Mouse (Mus musculus): Measurements from ENCODE around the gene Gm5580. TPM values are rescaled to one million over a fixed set of nuclear protein-coding genes. Genes with fewer than 3 reads are reported as not detected.
"Not testable (repeated sequence)": the region's sequence is repeated elsewhere in the genome, so short reads cannot be mapped to it uniquely, and the experiment has no call there.

Gm5580 gene
- polyA plus RNA-seq, 1 experiment, result 0.48 TPM

- Histone ChIP-seq H3K36me3 (ENCODE audit: control insufficient read depth, insufficient read depth) (no peaks in the 10 kb centered on the region), H3ac (ENCODE audit: control insufficient read depth, insufficient read length) (no peak within 1 kb of the TSS), H3K4me2 (ENCODE audit: low read depth) (no peak within 1 kb of the TSS), H3K79me2 (ENCODE audit: control insufficient read depth, insufficient read depth) (no peaks in the 10 kb centered on the region), H3K27me3 (ENCODE audit: control insufficient read depth, insufficient read depth, insufficient read length) (no peaks in the 10 kb centered on the region), H3K4me3 (no peak within 1 kb of the TSS)
- TF ChIP-seq SRF (IDR thresholded peaks at IDR 0.05; ENCODE audit: control insufficient read depth, insufficient read length, low read depth) (no peak), MYOG (IDR thresholded peaks at IDR 0.05; ENCODE audit: control insufficient read depth in 1 of 3, insufficient read depth in 1 of 3, insufficient read length in 2 of 3, low read depth in 2 of 3) (no peak), USF1 (IDR thresholded peaks at IDR 0.05; ENCODE audit: low read depth) (no peak), MYOD1 (IDR thresholded peaks at IDR 0.05; ENCODE audit: control insufficient read depth in 1 of 3, insufficient read length in 2 of 3, low read depth in 2 of 3) (no peak), POLR2AphosphoS2 (IDR thresholded peaks at IDR 0.05; ENCODE audit: insufficient read length, low read depth) (no peak), MAX (IDR thresholded peaks at IDR 0.05; ENCODE audit: low read depth) (no peak), CEBPB (IDR thresholded peaks at IDR 0.05; ENCODE audit: insufficient read depth, poor library complexity, severe bottlenecking) (no peak), TCF3 (IDR thresholded peaks at IDR 0.05; ENCODE audit: insufficient read length, low read depth) (no peak), POLR2A (IDR thresholded peaks at IDR 0.05; ENCODE audit: insufficient read length, low read depth) (no peak), E2F4 (IDR thresholded peaks at IDR 0.05; ENCODE audit: insufficient read depth) (no peak), REST (IDR thresholded peaks at IDR 0.05; ENCODE audit: insufficient read depth, insufficient read length) (no peak), TCF12 (IDR thresholded peaks at IDR 0.05; ENCODE audit: insufficient read depth, poor library complexity, severe bottlenecking) (no peak)
Observed at GRCm38 (mm10) chr6:116553935-116554334, 3.0 kb downstream of the Gm5580 start, which contains the start of gene Olfr214. Gene Olfr214, plus strand, starts transcription at chr6:116554235.

- no peak overlapping the region for H3ac ChIP-seq (ENCODE audit: control insufficient read depth, insufficient read length)
- no peaks in the 10 kb centered on the region for H3K79me2 ChIP-seq (ENCODE audit: control insufficient read depth, insufficient read depth)
- H3K4me3 ChIP-seq, result no peak overlapping the region
- no peaks in the 10 kb centered on the region for H3K27me3 ChIP-seq (ENCODE audit: control insufficient read depth, insufficient read depth, insufficient read length)
- H3K36me3 ChIP-seq (ENCODE audit: control insufficient read depth, insufficient read depth), result no peaks in the 10 kb centered on the region
- TF ChIP-seq MYOG (IDR thresholded peaks at IDR 0.05; ENCODE audit: control insufficient read depth in 1 of 3, insufficient read depth in 1 of 3, insufficient read length in 2 of 3, low read depth in 2 of 3) (no peak), MYOD1 (IDR thresholded peaks at IDR 0.05; ENCODE audit: control insufficient read depth in 1 of 3, insufficient read length in 2 of 3, low read depth in 2 of 3) (no peak), TCF12 (IDR thresholded peaks at IDR 0.05; ENCODE audit: insufficient read depth, poor library complexity, severe bottlenecking) (no peak), SRF (IDR thresholded peaks at IDR 0.05; ENCODE audit: control insufficient read depth, insufficient read length, low read depth) (no peak), POLR2AphosphoS2 (IDR thresholded peaks at IDR 0.05; ENCODE audit: insufficient read length, low read depth) (no peak), REST (IDR thresholded peaks at IDR 0.05; ENCODE audit: insufficient read depth, insufficient read length) (no peak), TCF3 (IDR thresholded peaks at IDR 0.05; ENCODE audit: insufficient read length, low read depth) (no peak), E2F4 (IDR thresholded peaks at IDR 0.05; ENCODE audit: insufficient read depth) (no peak), CEBPB (IDR thresholded peaks at IDR 0.05; ENCODE audit: insufficient read depth, poor library complexity, severe bottlenecking) (no peak), USF1 (IDR thresholded peaks at IDR 0.05; ENCODE audit: low read depth) (no peak), POLR2A (IDR thresholded peaks at IDR 0.05; ENCODE audit: insufficient read length, low read depth) (no peak), MAX (IDR thresholded peaks at IDR 0.05; ENCODE audit: low read depth) (no peak)
- H3K4me2 ChIP-seq (ENCODE audit: low read depth), result no peak overlapping the region
Observed at GRCm38 (mm10) chr6:116554952-116555351, 4.0 kb downstream of the Gm5580 start.

- Histone ChIP-seq H3K4me2 (ENCODE audit: low read depth) (no peak overlapping the region), H3K27me3 (ENCODE audit: control insufficient read depth, insufficient read depth, insufficient read length) (no peaks in the 10 kb centered on the region), H3ac (ENCODE audit: control insufficient read depth, insufficient read length) (no peak overlapping the region), H3K79me2 (ENCODE audit: control insufficient read depth, insufficient read depth) (no peaks in the 10 kb centered on the region), H3K36me3 (ENCODE audit: control insufficient read depth, insufficient read depth) (no peaks in the 10 kb centered on the region), H3K4me3 (no peak overlapping the region)
- TF ChIP-seq POLR2A (IDR thresholded peaks at IDR 0.05; ENCODE audit: insufficient read length, low read depth) (no peak), TCF3 (IDR thresholded peaks at IDR 0.05; ENCODE audit: insufficient read length, low read depth) (no peak), USF1 (IDR thresholded peaks at IDR 0.05; ENCODE audit: low read depth) (no peak), E2F4 (IDR thresholded peaks at IDR 0.05; ENCODE audit: insufficient read depth) (no peak), MYOD1 (IDR thresholded peaks at IDR 0.05; ENCODE audit: control insufficient read depth in 1 of 3, insufficient read length in 2 of 3, low read depth in 2 of 3) (no peak), CEBPB (IDR thresholded peaks at IDR 0.05; ENCODE audit: insufficient read depth, poor library complexity, severe bottlenecking) (no peak), SRF (IDR thresholded peaks at IDR 0.05; ENCODE audit: control insufficient read depth, insufficient read length, low read depth) (no peak), TCF12 (IDR thresholded peaks at IDR 0.05; ENCODE audit: insufficient read depth, poor library complexity, severe bottlenecking) (no peak), POLR2AphosphoS2 (IDR thresholded peaks at IDR 0.05; ENCODE audit: insufficient read length, low read depth) (no peak), MAX (IDR thresholded peaks at IDR 0.05; ENCODE audit: low read depth) (no peak), MYOG (IDR thresholded peaks at IDR 0.05; ENCODE audit: control insufficient read depth in 1 of 3, insufficient read depth in 1 of 3, insufficient read length in 2 of 3, low read depth in 2 of 3) (no peak), REST (IDR thresholded peaks at IDR 0.05; ENCODE audit: insufficient read depth, insufficient read length) (no peak)
Observed at GRCm38 (mm10) chr6:116569834-116570233, 18.9 kb downstream of the Gm5580 start.

- TF ChIP-seq SRF (IDR thresholded peaks at IDR 0.05; ENCODE audit: control insufficient read depth, insufficient read length, low read depth) (no peak), MAX (IDR thresholded peaks at IDR 0.05; ENCODE audit: low read depth) (no peak), TCF12 (IDR thresholded peaks at IDR 0.05; ENCODE audit: insufficient read depth, poor library complexity, severe bottlenecking) (no peak), USF1 (IDR thresholded peaks at IDR 0.05; ENCODE audit: low read depth) (no peak), CEBPB (IDR thresholded peaks at IDR 0.05; ENCODE audit: insufficient read depth, poor library complexity, severe bottlenecking) (no peak), E2F4 (IDR thresholded peaks at IDR 0.05; ENCODE audit: insufficient read depth) (no peak), MYOG (IDR thresholded peaks at IDR 0.05; ENCODE audit: control insufficient read depth in 1 of 3, insufficient read depth in 1 of 3, insufficient read length in 2 of 3, low read depth in 2 of 3) (no peak), POLR2AphosphoS2 (IDR thresholded peaks at IDR 0.05; ENCODE audit: insufficient read length, low read depth) (no peak), TCF3 (IDR thresholded peaks at IDR 0.05; ENCODE audit: insufficient read length, low read depth) (no peak), POLR2A (IDR thresholded peaks at IDR 0.05; ENCODE audit: insufficient read length, low read depth) (no peak)
- H3K4me3 ChIP-seq, result no peak within 1 kb of the TSS
- no peak within 1 kb of the TSS for H3K4me2 ChIP-seq (ENCODE audit: low read depth)
- no peaks in the 10 kb centered on the region for H3K36me3 ChIP-seq (ENCODE audit: control insufficient read depth, insufficient read depth)
- H3ac ChIP-seq (ENCODE audit: control insufficient read depth, insufficient read length), result no peak within 1 kb of the TSS
- no peaks in the 10 kb centered on the region for H3K79me2 ChIP-seq (ENCODE audit: control insufficient read depth, insufficient read depth)
- H3K27me3 ChIP-seq (ENCODE audit: control insufficient read depth, insufficient read depth, insufficient read length), result peaks cover 5% of the 10 kb centered on the region
Observed at GRCm38 (mm10) chr6:116584095-116584494, 33.2 kb downstream of the Gm5580 start, which contains the start of gene Olfr215. Gene Olfr215, minus strand, starts transcription at chr6:116584195.

- not testable (repeated sequence) for H3K4me2 ChIP-seq (ENCODE audit: low read depth); H3ac ChIP-seq (ENCODE audit: control insufficient read depth, insufficient read length); H3K27me3 ChIP-seq (ENCODE audit: control insufficient read depth, insufficient read depth, insufficient read length); H3K36me3 ChIP-seq (ENCODE audit: control insufficient read depth, insufficient read depth); H3K79me2 ChIP-seq (ENCODE audit: control insufficient read depth, insufficient read depth); H3K4me3 ChIP-seq
Observed at GRCm38 (mm10) chr6:116600969-116601368, 50.0 kb downstream of the Gm5580 start.
